Mouse (Mus musculus): ENCODE measurements at regions not wholly inside any gene's neighbourhood (a gene's known extent, or its start where the extent isn't known, plus 50 kb on each side); places are given as distances from the start of the nearest gene placed in this dataset.

GRCm38 (mm10) chr16:93533205-93533604, 70.7 kb downstream of the Setd4 start:
- DNase-seq (ENCODE audit: low spot score): no peak

- DNase-seq (ENCODE audit: low spot score): no peak
These were observed 71.9 kb downstream of the Setd4 start for GRCm38 (mm10) chr16:93531937-93532336.

GRCm38 (mm10) chr16:93522485-93522884, 81.4 kb downstream of the Setd4 start:
- DNase-seq (ENCODE audit: low spot score): no peak

GRCm38 (mm10) chr16:93520481-93520880, 83.4 kb downstream of the Setd4 start:
- no peak for DNase-seq (ENCODE audit: low spot score)

GRCm38 (mm10) chr16:93518620-93519019, 85.2 kb downstream of the Setd4 start:
- DNase-seq (ENCODE audit: low spot score): no peak

GRCm38 (mm10) chr16:93516793-93517192, 87.1 kb downstream of the Setd4 start:
- DNase-seq (ENCODE audit: low spot score): no peak

GRCm38 (mm10) chr16:93515456-93515941, 88.4 kb downstream of the Setd4 start:
- DNase-seq (ENCODE audit: low spot score): no peak

- DNase-seq (ENCODE audit: low spot score): no peak
These were observed 90.2 kb downstream of the Setd4 start for GRCm38 (mm10) chr16:93513616-93514041.

GRCm38 (mm10) chr16:93511988-93512387, 91.9 kb downstream of the Setd4 start:
- no peak for DNase-seq (ENCODE audit: low spot score)

- no peak for DNase-seq (ENCODE audit: low spot score)
These were observed 92.3 kb downstream of the Setd4 start for GRCm38 (mm10) chr16:93511517-93511916.

GRCm38 (mm10) chr16:93498800-93499199, 105.1 kb downstream of the Setd4 start:
- no peak for DNase-seq (ENCODE audit: low spot score)

- DNase-seq (ENCODE audit: low spot score): no peak
These were observed 110.4 kb downstream of the Setd4 start for GRCm38 (mm10) chr16:93493337-93494002.

GRCm38 (mm10) chr16:93486646-93487550, 117.0 kb downstream of the Setd4 start:
- DNase-seq (ENCODE audit: low spot score): no peak

GRCm38 (mm10) chr16:93469957-93470356, 133.9 kb downstream of the Setd4 start:
- no peak for DNase-seq (ENCODE audit: low spot score)

- DNase-seq (ENCODE audit: low spot score): no peak
These were observed 138.1 kb downstream of the Setd4 start for GRCm38 (mm10) chr16:93465741-93466140.

GRCm38 (mm10) chr16:93464898-93465297, 139.0 kb downstream of the Setd4 start:
- DNase-seq (ENCODE audit: low spot score): no peak

GRCm38 (mm10) chr16:93463405-93463804, 140.5 kb downstream of the Setd4 start:
- DNase-seq (ENCODE audit: low spot score): no peak

GRCm38 (mm10) chr16:93462286-93462610, 141.6 kb downstream of the Setd4 start:
- no peak for DNase-seq (ENCODE audit: low spot score)

- DNase-seq (ENCODE audit: low spot score): no peak
These were observed 142.2 kb downstream of the Setd4 start for GRCm38 (mm10) chr16:93461406-93462285.

- no peak for DNase-seq (ENCODE audit: low spot score)
These were observed 144.2 kb downstream of the Setd4 start for GRCm38 (mm10) chr16:93459497-93460240.

Data from ovary, postnatal 14 days (tissue).